Mouse (Mus musculus) MEL (cell line): ENCODE data around the gene Mrpl39. TPM values are rescaled to one million over a fixed set of nuclear protein-coding genes. Genes with fewer than 3 reads are reported as not detected.

ENCODE experiments used
- DNase-seq: peaks from one replicate; pipeline ENCODE4 v3.0.0; 2011; ENCODE audit warnings: low read depth, low spot score
- H3K27ac ChIP-seq: 2 replicates; pipeline ENCODE4 v1.5.1; 2012; ENCODE audit warnings: low read depth, mild to moderate bottlenecking, control low read depth, low read length, moderate library complexity; ENCODE audit not compliant: control insufficient read depth
- H3K27me3 ChIP-seq, 2 experiments: fragments of 150-350 bp in 1 of 2; sonication (generic) in 1 of 2; 2 replicates each; pipeline ENCODE4 v1.6.1; 2012; ENCODE audit warnings: low read length in 2 of 2, mild to moderate bottlenecking in 2 of 2, improper control_type of control experiment in 1 of 2, moderate library complexity in 1 of 2; ENCODE audit not compliant: insufficient read depth in 2 of 2, control insufficient read depth in 1 of 2
- H3K36me3 ChIP-seq, 2 experiments: 2 replicates each; pipeline ENCODE4 v1.6.1; 2012 to 2014; ENCODE audit warnings: low read length in 2 of 2, improper control_type of control experiment in 1 of 2, inconsistent platforms in 1 of 2, mild to moderate bottlenecking in 1 of 2; ENCODE audit not compliant: insufficient read depth in 2 of 2, control insufficient read depth in 1 of 2
- H3K4me1 ChIP-seq, 2 experiments: fragments of 150-350 bp in 1 of 2; sonication (generic) in 1 of 2; 2 replicates each; pipeline ENCODE4 v1.6.1; 2012; ENCODE audit warnings: low read length in 2 of 2, improper control_type of control experiment in 1 of 2, mild to moderate bottlenecking in 1 of 2; ENCODE audit not compliant: insufficient read depth in 2 of 2, control insufficient read depth in 1 of 2
- H3K4me3 ChIP-seq, 2 experiments: fragments of 150-350 bp in 1 of 2; sonication (generic) in 1 of 2; 2 replicates each; pipeline ENCODE4 v1.5.1; 2012; ENCODE audit warnings: low read depth in 2 of 2, low read length in 2 of 2, mild to moderate bottlenecking in 2 of 2, moderate library complexity in 2 of 2, control low read depth in 1 of 2, improper control_type of control experiment in 1 of 2; ENCODE audit not compliant: control insufficient read depth in 1 of 2, insufficient read depth in 1 of 2
- H3K79me2 ChIP-seq: 2 replicates; pipeline ENCODE4 v1.6.1; 2012; ENCODE audit warnings: mild to moderate bottlenecking, low read length, moderate library complexity; ENCODE audit not compliant: control insufficient read depth, poor library complexity, insufficient read depth
- H3K9ac ChIP-seq: 2 replicates; pipeline ENCODE4 v1.6.1; 2012; ENCODE audit warnings: low read depth, mild to moderate bottlenecking, control low read depth, low read length, moderate library complexity; ENCODE audit not compliant: control insufficient read depth, poor library complexity, severe bottlenecking
- H3K9me3 ChIP-seq: fragments of 150-350 bp; sonication (generic); replicated peaks from 2 replicates; pipeline ENCODE4 v1.6.1; 2012; ENCODE audit warnings: mild to moderate bottlenecking, low read length, improper control_type of control experiment, moderate library complexity; ENCODE audit not compliant: insufficient read depth
- BHLHE40 ChIP-seq: IDR thresholded peaks from 2 replicates; pipeline ENCODE4 v1.6.1; 2012; ENCODE audit warnings: low read depth, mild to moderate bottlenecking, inconsistent platforms, low read length, improper control_type of control experiment, borderline replicate concordance
- CHD2 ChIP-seq: IDR thresholded peaks from 2 replicates; pipeline ENCODE4 v1.6.1; 2011; ENCODE audit warnings: low read length, improper control_type of control experiment
- ELF1 ChIP-seq: IDR thresholded peaks from 2 replicates; pipeline ENCODE4 v1.6.1; 2014; ENCODE audit warnings: low read depth, mild to moderate bottlenecking, inconsistent platforms, low read length, improper control_type of control experiment, moderate library complexity
- GATA1 ChIP-seq: IDR thresholded peaks from 2 replicates; pipeline ENCODE4 v1.6.1; 2011; ENCODE audit warnings: low read depth, low read length, improper control_type of control experiment
- HCFC1 ChIP-seq: IDR thresholded peaks from 2 replicates; pipeline ENCODE4 v1.6.1; 2012; ENCODE audit warnings: low read depth, mild to moderate bottlenecking, inconsistent platforms, low read length, improper control_type of control experiment, moderate library complexity
- MAZ ChIP-seq: IDR thresholded peaks from 2 replicates; pipeline ENCODE4 v1.6.1; 2012; ENCODE audit warnings: low read depth, mild to moderate bottlenecking, inconsistent platforms, low read length, improper control_type of control experiment
- MEF2A ChIP-seq: IDR thresholded peaks from 2 replicates; pipeline ENCODE4 v1.6.1; 2014; ENCODE audit warnings: low read depth, mild to moderate bottlenecking, inconsistent platforms, low read length, improper control_type of control experiment; ENCODE audit not compliant: poor library complexity, insufficient replicate concordance, severe bottlenecking; ENCODE audit errors: extremely low read depth
- MYB ChIP-seq: IDR thresholded peaks from 2 replicates; pipeline ENCODE4 v1.6.1; 2011; ENCODE audit warnings: mild to moderate bottlenecking, low read depth, low read length, improper control_type of control experiment
- NRF1 ChIP-seq: IDR thresholded peaks from 2 replicates; pipeline ENCODE4 v1.6.1; 2014; ENCODE audit warnings: low read depth, mild to moderate bottlenecking, inconsistent platforms, low read length, improper control_type of control experiment, moderate library complexity; ENCODE audit not compliant: poor library complexity, insufficient read depth, severe bottlenecking
- POLR2A ChIP-seq, 2 experiments: IDR thresholded peaks; 2 replicates each; pipeline ENCODE4 v1.6.1; 2011 to 2012; ENCODE audit warnings: low read length in 2 of 2, mild to moderate bottlenecking in 2 of 2, control low read depth in 1 of 2, improper control_type of control experiment in 1 of 2, low read depth in 1 of 2, moderate library complexity in 1 of 2; ENCODE audit not compliant: control insufficient read depth in 1 of 2, insufficient read depth in 1 of 2, poor library complexity in 1 of 2
- POLR2AphosphoS2 ChIP-seq: IDR thresholded peaks from 2 replicates; pipeline ENCODE4 v1.6.1; 2011; ENCODE audit warnings: low read length, improper control_type of control experiment
- POLR2AphosphoS5 ChIP-seq: IDR thresholded peaks from 2 replicates; pipeline ENCODE4 v1.6.1; 2012; ENCODE audit warnings: low read depth, borderline replicate concordance, mild to moderate bottlenecking, inconsistent platforms, low read length, moderate library complexity, mixed read lengths
- SIN3A ChIP-seq: IDR thresholded peaks from 2 replicates; pipeline ENCODE4 v1.6.1; 2012; ENCODE audit warnings: low read length, improper control_type of control experiment, inconsistent platforms
- TAL1 ChIP-seq: IDR thresholded peaks from 2 replicates; pipeline ENCODE4 v1.6.1; 2012; ENCODE audit warnings: mild to moderate bottlenecking, inconsistent platforms, low read length, moderate library complexity, mixed read lengths
- UBTF ChIP-seq: IDR thresholded peaks from 2 replicates; pipeline ENCODE4 v1.6.1; 2012; ENCODE audit warnings: low read depth, mild to moderate bottlenecking, inconsistent platforms, low read length, improper control_type of control experiment, moderate library complexity, borderline replicate concordance; ENCODE audit not compliant: insufficient read depth
- USF2 ChIP-seq, 2 experiments: IDR thresholded peaks; 2 replicates each; pipeline ENCODE4 v1.6.1; 2011 to 2012; ENCODE audit warnings: improper control_type of control experiment in 2 of 2, low read length in 2 of 2, borderline replicate concordance in 1 of 2, inconsistent platforms in 1 of 2, low read depth in 1 of 2, mild to moderate bottlenecking in 1 of 2; ENCODE audit not compliant: insufficient read depth in 1 of 2
- ZNF384 ChIP-seq: IDR thresholded peaks from 2 replicates; pipeline ENCODE4 v1.6.1; 2012; ENCODE audit warnings: low read depth, mild to moderate bottlenecking, inconsistent platforms, low read length, improper control_type of control experiment
- polyA plus RNA-seq, 2 experiments: library from polyadenylated mRNA; stranded (reverse) in 1 of 2; unstranded in 1 of 2; fragments of >175 nt in 1 of 2; fragments of >200 nt in 1 of 2; gene quantifications; 2 replicates each; pipeline versions ENCODE4 v1.2.1 to v1.2.4; 2012; ENCODE audit warnings: low replicate concordance in 2 of 2, low read depth in 1 of 2; ENCODE audit not compliant: insufficient read length in 2 of 2, insufficient read depth in 1 of 2, missing spikeins in 1 of 2
- total RNA-seq: library from RNA; depleted of rRNA; stranded (reverse); fragments of 300-350 nt; gene quantifications from 2 replicates; pipeline ENCODE4 v1.2.3, GENCODE M21; 2012

The Mrpl39 gene
- total and polyA plus RNA-seq, 3 experiments = 48.3 to 50.9 TPM; not detected in 1

DNA sequence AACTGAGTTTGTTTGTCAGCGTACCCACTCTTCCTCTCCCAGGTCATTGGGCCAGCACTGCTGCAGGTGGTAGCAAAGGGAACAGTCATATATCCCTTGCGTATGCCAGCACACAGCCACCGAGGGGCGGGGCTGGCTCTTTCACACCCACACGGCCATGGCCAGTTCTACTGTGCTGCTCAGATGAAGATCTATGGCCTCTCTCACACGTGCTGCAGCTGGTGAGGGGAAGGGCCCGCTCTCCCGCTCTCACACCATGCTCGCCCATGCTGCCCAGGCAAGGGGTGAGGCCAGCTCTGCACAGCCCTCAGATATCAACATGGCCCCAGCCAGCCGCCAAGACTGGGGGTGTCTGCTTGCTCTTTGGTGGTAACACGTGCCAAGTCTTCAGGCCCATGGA, 39.4 kb downstream of the Mrpl39 start:
- no peaks in the 10 kb centered on the region for H3K79me2 ChIP-seq
- no peak overlapping the region for H3K27ac ChIP-seq
- H3K4me3 ChIP-seq = no peak overlapping the region
- no peak for DNase-seq
- H3K36me3 ChIP-seq = peaks cover 0 to 4% of the 10 kb centered on the region in 2 experiments; a peak in 2 of 4 replicates
- H3K4me1 ChIP-seq = peaks cover 0 to 5% of the 10 kb centered on the region in 2 experiments; a peak in 2 of 4 replicates
- H3K9me3 ChIP-seq = no peaks in the 10 kb centered on the region
- TF ChIP-seq SIN3A = no peak
- no peak for TF ChIP-seq NRF1
- TF ChIP-seq HCFC1 = no peak
- no peak for TF ChIP-seq USF2 (IDR thresholded peaks at IDR 0.05; ENCODE audit: borderline replicate concordance in 1 of 2, insufficient read depth in 1 of 2, low read depth in 1 of 2, low read length in 2 of 2)
- no peak for TF ChIP-seq MYB
- TF ChIP-seq UBTF = no peak
- TF ChIP-seq ZNF384 = no peak
- no peak for TF ChIP-seq MAZ
- no peak for TF ChIP-seq GATA1
- TF ChIP-seq POLR2AphosphoS2 = no peak
- TF ChIP-seq, all 39 proteins: peak for 0
- H3K9ac ChIP-seq = no peak overlapping the region
- no peaks in the 10 kb centered on the region; a peak in 1 of 4 replicates for H3K27me3 ChIP-seq

DNA sequence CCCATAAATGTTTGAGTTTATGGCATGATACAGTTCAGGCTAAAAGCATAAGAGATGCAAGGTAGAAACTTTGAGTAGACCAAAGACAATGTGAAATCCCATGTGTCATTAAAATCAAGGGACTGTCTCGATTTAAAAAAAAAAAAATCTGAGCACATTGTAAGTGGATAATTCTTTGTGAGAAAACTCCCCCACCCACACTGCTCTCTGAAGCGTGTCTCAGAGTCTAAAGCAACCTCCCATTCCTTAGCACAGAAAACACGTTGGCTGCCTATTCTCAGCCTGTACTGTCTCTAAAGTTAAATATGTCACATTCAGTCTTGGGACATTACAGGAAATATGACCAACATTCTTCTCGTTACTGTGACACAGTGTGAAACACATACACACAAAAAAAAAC, 53.6 kb downstream of the Mrpl39 start:
- H3K9ac ChIP-seq = no peak overlapping the region
- H3K36me3 ChIP-seq = no peaks in the 10 kb centered on the region
- no peaks in the 10 kb centered on the region for H3K27me3 ChIP-seq
- TF ChIP-seq POLR2AphosphoS2 (no peak), GATA1 (no peak), HCFC1 (no peak), CHD2 (no peak), MEF2A (no peak), POLR2A (IDR thresholded peaks at IDR 0.05; ENCODE audit: control insufficient read depth in 1 of 2, insufficient read depth in 1 of 2, low read depth in 1 of 2, low read length in 2 of 2, poor library complexity in 1 of 2) (no peak), TAL1 (no peak), ELF1 (no peak), POLR2AphosphoS5 (no peak), BHLHE40 (no peak)
- no peaks in the 10 kb centered on the region for H3K79me2 ChIP-seq
- H3K9me3 ChIP-seq = no peaks in the 10 kb centered on the region
- H3K27ac ChIP-seq = no peak overlapping the region
- H3K4me3 ChIP-seq = no peak overlapping the region
- no peaks in the 10 kb centered on the region for H3K4me1 ChIP-seq
- DNase-seq = no peak
